Mouse (Mus musculus): ENCODE measurements around the gene Mettl23.

DNA sequence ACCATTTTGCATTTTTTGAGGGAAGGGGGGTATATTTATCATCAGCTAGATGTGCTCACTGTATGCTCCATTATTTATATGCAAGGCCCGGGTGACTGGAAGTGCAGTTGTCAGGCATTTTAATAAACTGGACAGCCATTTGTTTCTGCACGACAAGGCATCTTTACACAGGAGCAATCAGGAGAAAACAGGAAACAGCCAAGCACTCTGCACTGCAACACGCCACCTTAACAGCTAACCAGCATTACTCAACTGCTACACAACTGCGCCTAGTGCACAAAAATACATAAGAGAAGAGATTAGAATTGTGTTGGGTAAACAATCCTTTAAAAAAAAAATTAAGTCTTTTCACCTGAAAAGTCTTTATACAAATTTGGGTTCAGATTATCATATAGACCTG is 7.0 kb downstream of the Mettl23 start:
- TF ChIP-seq CTCF (IDR thresholded peaks at IDR 0.05; ENCODE audit: low read depth, low read length) (no peak), POLR2A (IDR thresholded peaks at IDR 0.05; ENCODE audit: insufficient read depth, low read length) (no peak), EP300 (IDR thresholded peaks at IDR 0.05; ENCODE audit: insufficient read depth, low read depth, low read length) (no peak)
